Mouse (Mus musculus): Measurements from ENCODE around the gene Tmem80. TPM values are rescaled to one million over a fixed set of nuclear protein-coding genes. Genes with fewer than 3 reads are reported as not detected.

Gene Tmem80
- 38.6 and 48.9 TPM in 2 replicates for polyA plus RNA-seq (2014; fragmentation: Nextera tagmentation; extraction: Ambion mirVana)

DNA sequence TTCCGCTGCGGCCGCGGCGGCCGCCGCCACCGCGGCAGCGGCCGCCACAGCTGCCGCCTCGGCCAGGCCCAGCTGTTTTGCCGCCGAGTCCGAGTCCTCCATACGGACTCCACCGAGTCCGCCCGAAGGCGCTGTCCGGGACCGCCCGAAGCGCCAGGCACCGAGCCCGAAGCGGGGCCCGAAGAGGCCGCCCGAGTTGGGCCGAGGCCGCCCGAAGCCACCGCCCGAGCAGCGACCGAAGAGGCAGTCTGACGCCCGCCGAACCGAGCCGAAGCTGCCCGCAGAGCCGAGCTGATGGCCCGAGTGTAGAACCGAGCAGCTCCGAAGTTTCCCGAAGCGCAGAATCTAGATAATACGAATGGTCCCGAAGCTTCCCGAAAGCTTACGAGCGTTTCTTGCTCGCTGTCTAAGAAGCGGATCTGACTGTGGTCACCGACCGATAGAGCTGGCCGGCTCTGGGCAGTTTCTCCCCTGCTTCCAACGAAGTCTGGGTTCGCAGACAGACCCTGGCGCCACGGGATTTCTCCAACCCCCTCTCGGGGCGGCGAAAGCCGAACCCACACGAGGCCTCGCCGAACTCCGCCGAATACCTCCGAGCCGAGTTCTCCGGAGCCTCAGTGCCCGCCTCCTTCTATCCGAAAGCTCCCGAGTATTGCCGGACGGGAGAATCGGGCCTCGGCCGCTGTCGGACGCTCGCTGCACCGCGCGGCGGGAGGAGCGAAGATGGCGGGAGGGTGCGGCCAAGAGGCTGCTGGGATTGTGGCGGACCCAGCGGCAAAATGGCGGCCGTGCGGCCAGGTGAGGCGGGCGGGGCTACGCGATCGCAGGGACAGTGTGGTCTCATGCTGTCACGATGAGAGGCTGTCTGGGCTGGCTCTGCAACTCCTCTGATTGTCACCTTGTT is at the start of gene Tmem80, which contains the start of gene Deaf1:
Gene Tmem80 (plus strand): TSS at position 271 of the 904 bp plus-strand sequence.
Gene Deaf1 (minus strand): TSS at position 222 of the 904 bp plus-strand sequence.
- peak within 1 kb of the TSS; percentile 100 for H3K27ac ChIP-seq (replicated peaks; ENCODE audit: low read depth, low read length)
- peak; percentile 100 for DNase-seq
- H3K9me3 ChIP-seq (ENCODE audit: control insufficient read depth, low read length), result no peaks in the 10 kb centered on the region
- H3K4me2 ChIP-seq (ENCODE audit: low read length), result peak within 1 kb of the TSS; percentile 100
- ATAC-seq (ENCODE audit: low FRiP score, low TSS enrichment), result peak; percentile 96
- WGBS, result under 1% methylated on average over 105 of the region's 105 CpGs
- H3K4me3 ChIP-seq (replicated peaks; ENCODE audit: low read depth, low read length), result peak within 1 kb of the TSS; percentile 68
- H3K36me3 ChIP-seq (ENCODE audit: control insufficient read depth, insufficient read depth, low read length), result peaks cover 18% of the 10 kb centered on the region
- H3K4me1 ChIP-seq (ENCODE audit: control insufficient read depth, insufficient read depth, low read length), result peaks cover 28% of the 10 kb centered on the region
- peak within 1 kb of the TSS; percentile 94 for H3K9ac ChIP-seq (replicated peaks; ENCODE audit: low read length)
- no peaks in the 10 kb centered on the region for H3K27me3 ChIP-seq (ENCODE audit: control insufficient read depth, insufficient read depth, low read length)

DNA sequence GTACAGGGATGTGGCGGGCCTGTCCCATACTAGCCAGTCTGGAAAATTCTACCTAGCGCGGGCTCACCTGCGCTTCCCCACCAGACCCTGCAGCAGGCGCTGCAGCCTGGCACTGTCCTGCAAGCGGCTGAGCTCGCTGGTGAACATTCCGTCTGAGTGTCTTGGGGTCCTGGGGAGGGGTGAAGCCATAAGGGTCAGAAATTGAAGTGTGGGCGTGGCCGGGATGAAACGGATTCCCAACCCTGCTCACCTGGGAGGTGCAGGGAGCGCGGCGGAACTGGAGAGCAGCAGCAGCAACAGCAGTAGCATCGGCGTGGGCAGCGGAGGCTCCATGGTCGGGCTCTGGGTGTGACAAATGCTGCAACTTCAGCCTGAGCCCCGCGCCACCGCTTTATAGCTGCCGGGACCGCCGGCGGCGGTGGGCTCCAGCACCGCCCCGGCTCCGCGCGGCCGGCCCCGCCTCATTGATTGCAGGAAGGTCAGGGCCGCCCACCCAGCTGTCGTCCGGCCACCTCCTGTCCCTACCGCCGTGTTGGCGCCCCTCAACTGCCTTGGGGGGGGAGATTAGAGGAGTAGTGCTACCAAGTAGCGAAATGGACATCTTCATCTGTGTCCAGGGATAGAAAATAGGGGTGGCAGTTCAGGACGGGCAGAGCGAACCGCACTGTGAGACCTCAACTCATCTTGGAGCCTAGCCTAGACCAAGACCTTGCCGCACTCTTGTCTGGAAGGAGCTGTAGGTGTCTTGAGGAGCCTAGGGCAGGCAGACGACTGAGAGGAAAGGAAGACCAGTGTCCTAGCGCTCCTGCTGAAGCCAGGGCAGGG is 48.6 kb upstream of the Tmem80 start, which contains the start of gene Sct:
Gene Sct (minus strand): TSS at position 368 of the 825 bp plus-strand sequence.
- peaks cover 11% of the 10 kb centered on the region; the same call in 1 of the 2 replicates for H3K4me1 ChIP-seq (ENCODE audit: control insufficient read depth, insufficient read depth, low read length)
- ATAC-seq (ENCODE audit: low FRiP score, low TSS enrichment) (peak; percentile 72), DNase-seq (peak; percentile 79)
- H3K9ac ChIP-seq (replicated peaks; ENCODE audit: low read length), result peak within 1 kb of the TSS; percentile 48
- no peaks in the 10 kb centered on the region for H3K9me3 ChIP-seq (ENCODE audit: control insufficient read depth, low read length)
- peak within 1 kb of the TSS; percentile 75 for H3K4me2 ChIP-seq (ENCODE audit: low read length)
- WGBS, result 2% methylated on average over 46 of the region's 46 CpGs
- H3K4me3 ChIP-seq (replicated peaks; ENCODE audit: low read depth, low read length), result peak within 1 kb of the TSS; percentile 41
- H3K27me3 ChIP-seq (ENCODE audit: control insufficient read depth, insufficient read depth, low read length), result no peaks in the 10 kb centered on the region
- no peaks in the 10 kb centered on the region for H3K36me3 ChIP-seq (ENCODE audit: control insufficient read depth, insufficient read depth, low read length)
- no peak within 1 kb of the TSS for H3K27ac ChIP-seq (replicated peaks; ENCODE audit: low read depth, low read length)

DNA sequence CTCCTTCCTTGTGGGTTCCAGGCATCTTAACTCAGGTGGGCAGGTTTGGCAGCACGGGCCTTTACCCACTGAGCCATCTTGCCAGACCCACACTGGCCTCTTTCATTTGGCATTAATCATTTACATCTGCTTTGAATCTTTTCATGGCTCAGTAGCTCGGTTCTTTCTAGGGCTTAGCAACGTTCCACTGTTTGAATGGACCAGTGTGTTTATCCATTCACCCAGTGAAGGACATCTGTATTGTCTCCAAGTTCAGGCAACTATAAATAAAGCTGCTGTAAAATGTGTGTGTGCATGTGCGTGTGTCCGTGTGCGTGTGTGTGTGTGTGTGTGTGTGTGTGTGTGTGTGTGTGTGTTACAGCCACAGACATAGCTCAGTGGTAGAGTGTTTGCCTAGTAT is 46.1 kb upstream of the Tmem80 start:
- ATAC-seq (ENCODE audit: low FRiP score, low TSS enrichment) (no peak), DNase-seq (no peak)
- Histone ChIP-seq H3K27me3 (ENCODE audit: control insufficient read depth, insufficient read depth, low read length) (no peaks in the 10 kb centered on the region), H3K4me1 (ENCODE audit: control insufficient read depth, insufficient read depth, low read length) (peaks cover 11% of the 10 kb centered on the region; the same call in 1 of the 2 replicates), H3K27ac (replicated peaks; ENCODE audit: low read depth, low read length) (no peak overlapping the region), H3K36me3 (ENCODE audit: control insufficient read depth, insufficient read depth, low read length) (no peaks in the 10 kb centered on the region), H3K9me3 (ENCODE audit: control insufficient read depth, low read length) (no peaks in the 10 kb centered on the region), H3K4me2 (ENCODE audit: low read length) (no peak overlapping the region), H3K9ac (replicated peaks; ENCODE audit: low read length) (no peak overlapping the region), H3K4me3 (replicated peaks; ENCODE audit: low read depth, low read length) (no peak overlapping the region)
- WGBS, result 50% methylated on average over 6 of the region's 6 CpGs

DNA sequence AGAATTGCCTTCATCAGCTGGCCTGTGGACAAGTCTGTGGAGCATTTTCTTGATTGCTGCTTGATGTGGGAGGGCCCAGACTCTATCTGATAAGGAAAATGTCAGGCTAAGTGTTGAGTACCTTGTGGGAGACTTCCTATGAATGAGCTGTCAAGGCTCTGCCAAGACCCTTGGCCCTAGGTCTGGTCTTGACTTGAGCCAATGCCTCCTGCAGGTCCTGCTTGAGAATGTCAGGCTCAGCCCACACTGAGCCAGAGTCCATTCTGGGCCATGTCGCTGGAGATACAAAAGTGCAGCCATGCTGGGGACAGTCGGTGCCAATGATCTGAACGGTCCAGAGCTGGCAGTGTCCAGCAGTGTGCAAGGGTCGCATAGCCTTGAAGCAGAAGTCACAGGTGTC is 44.8 kb upstream of the Tmem80 start:
- ATAC-seq (ENCODE audit: low FRiP score, low TSS enrichment), result no peak
- H3K36me3 ChIP-seq (ENCODE audit: control insufficient read depth, insufficient read depth, low read length), result no peaks in the 10 kb centered on the region
- H3K9me3 ChIP-seq (ENCODE audit: control insufficient read depth, low read length), result no peaks in the 10 kb centered on the region
- no peaks in the 10 kb centered on the region for H3K27me3 ChIP-seq (ENCODE audit: control insufficient read depth, insufficient read depth, low read length)
- H3K27ac ChIP-seq (replicated peaks; ENCODE audit: low read depth, low read length), result no peak overlapping the region
- H3K9ac ChIP-seq (replicated peaks; ENCODE audit: low read length), result no peak overlapping the region
- no peak overlapping the region for H3K4me3 ChIP-seq (replicated peaks; ENCODE audit: low read depth, low read length)
- DNase-seq, result no peak
- 87% methylated on average over 4 of the region's 4 CpGs for WGBS
- H3K4me2 ChIP-seq (ENCODE audit: low read length), result no peak overlapping the region
- peaks cover 11% of the 10 kb centered on the region; the same call in 1 of the 2 replicates for H3K4me1 ChIP-seq (ENCODE audit: control insufficient read depth, insufficient read depth, low read length)

DNA sequence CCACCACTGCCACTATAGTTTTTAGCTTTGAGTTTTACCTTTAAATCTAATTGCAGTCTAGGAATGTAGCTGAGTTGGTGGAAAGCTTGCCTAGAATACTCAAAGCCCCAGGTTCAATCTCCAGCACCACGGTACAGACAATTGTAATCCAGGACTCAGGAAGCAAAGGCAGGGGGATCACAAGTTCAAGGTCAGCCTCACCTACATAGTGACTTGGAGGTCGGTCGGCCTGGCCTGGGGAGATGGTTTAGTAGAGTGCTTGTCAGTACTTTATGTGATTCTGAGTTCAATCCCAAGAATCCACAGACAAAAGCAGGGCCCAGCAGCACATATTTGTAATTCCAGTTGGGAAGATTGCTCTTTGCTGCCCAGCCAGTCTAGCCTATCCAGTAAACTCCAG is 39.5 kb upstream of the Tmem80 start:
- no peaks in the 10 kb centered on the region for H3K9me3 ChIP-seq (ENCODE audit: control insufficient read depth, low read length)
- H3K4me2 ChIP-seq (ENCODE audit: low read length), result no peak overlapping the region
- DNase-seq, result no peak
- H3K27me3 ChIP-seq (ENCODE audit: control insufficient read depth, insufficient read depth, low read length), result peaks cover 25% of the 10 kb centered on the region
- 0 out of 2 replicates have a peak, but pooled peaks cover 10% of the 10 kb centered on the region for H3K4me1 ChIP-seq (ENCODE audit: control insufficient read depth, insufficient read depth, low read length)
- H3K27ac ChIP-seq (replicated peaks; ENCODE audit: low read depth, low read length), result no peak overlapping the region
- no peaks in the 10 kb centered on the region for H3K36me3 ChIP-seq (ENCODE audit: control insufficient read depth, insufficient read depth, low read length)
- no peak overlapping the region for H3K4me3 ChIP-seq (replicated peaks; ENCODE audit: low read depth, low read length)
- no peak for ATAC-seq (ENCODE audit: low FRiP score, low TSS enrichment)
- H3K9ac ChIP-seq (replicated peaks; ENCODE audit: low read length), result no peak overlapping the region
- WGBS, result 88% methylated on average over 3 of the region's 3 CpGs

DNA sequence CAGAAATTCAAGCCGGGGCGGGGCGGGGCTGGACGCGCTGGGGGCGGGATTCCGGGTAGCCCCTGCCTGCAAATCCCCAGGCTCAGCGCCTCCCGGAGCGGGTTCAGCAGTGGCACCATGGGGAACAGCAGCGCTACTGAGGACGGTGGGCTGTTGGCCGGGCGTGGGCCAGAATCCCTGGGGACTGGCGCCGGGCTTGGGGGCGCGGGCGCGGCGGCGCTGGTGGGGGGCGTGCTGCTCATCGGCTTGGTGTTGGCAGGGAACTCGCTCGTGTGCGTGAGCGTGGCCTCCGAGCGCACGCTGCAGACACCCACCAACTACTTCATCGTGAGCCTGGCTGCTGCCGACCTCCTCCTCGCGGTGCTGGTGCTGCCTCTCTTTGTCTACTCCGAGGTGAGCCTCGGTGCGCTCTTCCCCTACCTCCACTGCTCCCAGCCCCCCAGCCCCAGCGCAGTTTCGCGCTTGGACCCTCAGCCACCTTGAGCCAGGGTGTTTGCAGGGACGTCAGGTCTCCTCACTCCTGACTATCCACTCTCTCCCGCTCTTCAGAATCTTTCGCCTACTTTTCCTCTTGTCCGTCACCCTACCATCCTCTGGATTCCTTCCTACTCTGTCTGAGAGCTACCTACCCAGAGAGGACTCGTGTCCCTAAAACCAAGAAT is 35.5 kb upstream of the Tmem80 start, which contains the start of gene Drd4:
Gene Drd4 (plus strand): TSS at position 86 of the 662 bp plus-strand sequence.
- peak within 1 kb of the TSS; percentile 48 for H3K4me3 ChIP-seq (replicated peaks; ENCODE audit: low read depth, low read length)
- H3K36me3 ChIP-seq (ENCODE audit: control insufficient read depth, insufficient read depth, low read length), result peaks cover 5% of the 10 kb centered on the region
- peak within 1 kb of the TSS; percentile 63 for H3K9ac ChIP-seq (replicated peaks; ENCODE audit: low read length)
- no peaks in the 10 kb centered on the region for H3K9me3 ChIP-seq (ENCODE audit: control insufficient read depth, low read length)
- no peak within 1 kb of the TSS for H3K27ac ChIP-seq (replicated peaks; ENCODE audit: low read depth, low read length)
- peaks cover 21% of the 10 kb centered on the region for H3K4me1 ChIP-seq (ENCODE audit: control insufficient read depth, insufficient read depth, low read length)
- peak; percentile 69 for DNase-seq
- H3K27me3 ChIP-seq (ENCODE audit: control insufficient read depth, insufficient read depth, low read length), result peaks cover 54% of the 10 kb centered on the region
- peak; percentile 62; the same call in 1 of the 2 replicates for ATAC-seq (ENCODE audit: low FRiP score, low TSS enrichment)
- WGBS, result 1% methylated on average over 46 of the region's 46 CpGs
- peak within 1 kb of the TSS; percentile 95 for H3K4me2 ChIP-seq (ENCODE audit: low read length)

DNA sequence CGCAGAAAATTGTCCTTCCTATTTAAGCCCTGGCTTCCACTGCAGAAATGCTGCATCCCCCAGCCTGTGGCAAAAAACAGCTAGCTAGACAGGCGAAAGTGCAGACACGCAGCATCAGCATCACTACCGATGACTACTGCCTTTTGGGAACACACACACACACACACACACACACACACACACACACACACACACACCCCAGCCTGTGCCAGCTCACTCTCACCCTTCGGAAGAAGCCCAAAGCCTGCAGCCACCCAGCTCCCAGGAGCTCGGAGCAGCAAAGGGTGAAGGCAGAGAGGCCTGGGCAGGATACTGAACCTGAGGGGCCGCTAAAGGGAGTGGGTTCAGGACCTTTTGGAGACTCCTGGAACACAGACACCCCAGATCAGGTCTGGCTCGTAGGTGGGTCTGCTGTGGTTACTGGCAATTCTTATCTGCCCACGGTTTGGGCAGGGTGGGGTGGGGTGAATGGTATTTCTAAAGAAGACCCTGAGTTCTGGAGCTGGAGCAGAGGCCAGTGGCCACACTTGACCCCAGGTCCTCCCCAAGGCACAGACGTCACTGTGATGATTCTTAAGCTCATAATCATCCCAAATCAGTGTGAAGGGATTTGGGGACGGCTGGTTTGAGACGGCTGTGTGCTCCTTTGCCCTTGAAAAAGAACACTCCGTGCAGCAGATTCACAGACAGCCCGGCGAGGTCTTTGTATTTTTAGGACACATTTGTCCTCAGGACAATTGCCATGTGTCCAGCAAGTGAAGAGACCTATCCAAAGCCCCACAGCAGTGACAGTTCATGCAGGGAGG is 34.8 kb upstream of the Tmem80 start:
- Histone ChIP-seq H3K4me3 (replicated peaks; ENCODE audit: low read depth, low read length) (peak overlapping the region; percentile 48), H3K27ac (replicated peaks; ENCODE audit: low read depth, low read length) (no peak overlapping the region), H3K36me3 (ENCODE audit: control insufficient read depth, insufficient read depth, low read length) (peaks cover 12% of the 10 kb centered on the region), H3K4me1 (ENCODE audit: control insufficient read depth, insufficient read depth, low read length) (peaks cover 21% of the 10 kb centered on the region), H3K4me2 (ENCODE audit: low read length) (peak overlapping the region; percentile 95), H3K27me3 (ENCODE audit: control insufficient read depth, insufficient read depth, low read length) (peaks cover 54% of the 10 kb centered on the region), H3K9ac (replicated peaks; ENCODE audit: low read length) (no peak overlapping the region; the same call in 1 of the 2 replicates), H3K9me3 (ENCODE audit: control insufficient read depth, low read length) (no peaks in the 10 kb centered on the region)
- ATAC-seq (ENCODE audit: low FRiP score, low TSS enrichment) (no peak), DNase-seq (peak; percentile 39)
- 17% methylated on average over 15 of the region's 15 CpGs for WGBS

Measured in midbrain, embryonic 14.5 days (tissue).